Mouse (Mus musculus) thymus, adult 2 months (tissue): ENCODE data around the gene Telo2.

Source experiments
- CTCF ChIP-seq: fragments of 200-500 bp; IDR thresholded peaks from 2 replicates; pipeline ENCODE4 v1.5.1; 2012; ENCODE audit warnings: mild to moderate bottlenecking, control low read depth, low read length, moderate library complexity, borderline replicate concordance; ENCODE audit not compliant: control insufficient read depth, poor library complexity, insufficient read depth; ENCODE audit errors: extremely low read depth
- POLR2A ChIP-seq: fragments of 200-500 bp; IDR thresholded peaks from 2 replicates; pipeline ENCODE4 v1.6.1; 2012; ENCODE audit warnings: mild to moderate bottlenecking, low read length, control low read depth, moderate library complexity; ENCODE audit not compliant: control insufficient read depth, poor library complexity, insufficient read depth; ENCODE audit errors: extremely low read depth

GRCm38 (mm10) chr17:25111739-25112422 lies 3.9 kb downstream of the Telo2 start:
- TF ChIP-seq CTCF (no peak), POLR2A (no peak)
